Mouse (Mus musculus): ENCODE data around the gene Nxn. TPM values are rescaled to one million over a fixed set of nuclear protein-coding genes. Genes with fewer than 3 reads are reported as not detected.

Gene Nxn
- polyA plus RNA-seq, 1 experiment from 2014 or later = 107 TPM

DNA sequence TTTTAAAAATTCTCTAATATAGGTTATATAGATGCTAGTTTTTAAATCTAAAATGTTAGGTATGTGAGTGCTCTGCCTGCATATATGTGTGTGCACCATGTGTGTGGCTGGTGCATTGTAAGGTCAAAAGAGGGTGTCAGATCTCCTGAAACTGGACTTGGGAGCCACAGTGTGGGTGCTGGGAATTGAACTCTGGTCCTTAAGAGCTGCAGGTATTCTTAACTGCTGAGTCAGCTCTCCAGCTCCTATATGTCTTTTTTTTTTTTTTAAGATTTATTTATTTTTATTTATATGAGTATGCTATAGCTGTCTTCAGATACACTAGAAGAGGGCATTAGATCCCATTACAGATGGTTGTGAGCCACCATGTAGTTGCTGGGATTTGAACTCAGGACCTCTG, 152.5 kb downstream of the Nxn start:
- TF ChIP-seq CTCF (IDR thresholded peaks at IDR 0.05) = no peak
- ATAC-seq = no peak
- ChIA-PET CTCF (no interaction called here), POLR2A (interaction anchor here (0.6 kb wide), 1 partner anchor 246 kb away, joined by 3 read pairs; no protein-coding TSS in a partner anchor)
- no peaks in the 10 kb centered on the region for H3K27me3 ChIP-seq
- DNase-seq (ENCODE audit: low read depth, low spot score) = no peak
- in situ Hi-C loops (cut with MboI; ENCODE audit: low pct_unique_long_range_greater_than_20kb) = no loop called here

DNA sequence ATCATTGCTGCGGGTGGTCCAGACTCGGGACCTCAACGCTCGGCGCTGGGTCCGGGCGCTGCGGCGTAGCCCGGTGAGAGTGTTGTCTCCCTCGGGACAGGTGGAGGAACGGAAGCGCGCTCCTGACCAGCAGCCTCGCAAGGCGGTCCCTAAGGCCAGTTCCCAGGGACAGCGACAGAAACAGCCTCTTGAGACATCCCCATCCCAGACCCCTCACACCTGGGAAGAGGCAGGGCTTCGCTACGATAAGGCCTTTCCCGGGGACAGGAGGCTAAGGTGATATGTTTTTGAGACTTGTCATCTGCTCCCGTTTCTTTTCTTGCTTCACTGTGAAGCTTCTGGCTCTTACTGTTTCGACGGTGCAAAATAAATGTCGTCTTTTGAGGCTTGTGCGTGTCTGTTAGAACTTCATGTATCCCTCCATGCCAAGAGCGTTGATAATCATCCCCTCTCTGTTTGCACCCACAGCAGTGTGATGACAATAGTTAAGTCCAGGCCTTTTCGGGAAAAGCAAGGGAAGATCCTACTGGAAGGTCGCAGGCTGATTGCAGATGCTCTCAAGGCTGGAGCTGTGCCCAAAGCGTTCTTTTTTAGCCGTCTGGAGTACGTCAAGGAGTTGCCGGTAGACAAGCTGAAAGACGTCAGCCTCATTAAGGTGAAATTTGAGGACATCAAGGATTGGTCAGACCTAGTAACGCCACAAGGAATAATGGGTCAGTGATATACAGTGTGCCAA, 155.0 kb downstream of the Nxn start:
- DNase-seq (ENCODE audit: low read depth, low spot score) = no peak
- CTCF ChIA-PET = interaction anchor here (1.5 to 4.3 kb wide), 2 partner anchors 9 to 155 kb away, joined by 5 to 12 read pairs; partner anchors contain the start of gene Nxn
- ATAC-seq = peak; percentile 26
- POLR2A ChIA-PET = interaction anchor here (0.6 to 1.0 kb wide), 2 partner anchors 127 to 154 kb away, joined by 4 read pairs; partner anchors contain the start of gene Nxn
- in situ Hi-C loops (cut with MboI; ENCODE audit: low pct_unique_long_range_greater_than_20kb) = no loop called here
- TF ChIP-seq CTCF (IDR thresholded peaks at IDR 0.05) = no peak
- no peaks in the 10 kb centered on the region for H3K27me3 ChIP-seq

DNA sequence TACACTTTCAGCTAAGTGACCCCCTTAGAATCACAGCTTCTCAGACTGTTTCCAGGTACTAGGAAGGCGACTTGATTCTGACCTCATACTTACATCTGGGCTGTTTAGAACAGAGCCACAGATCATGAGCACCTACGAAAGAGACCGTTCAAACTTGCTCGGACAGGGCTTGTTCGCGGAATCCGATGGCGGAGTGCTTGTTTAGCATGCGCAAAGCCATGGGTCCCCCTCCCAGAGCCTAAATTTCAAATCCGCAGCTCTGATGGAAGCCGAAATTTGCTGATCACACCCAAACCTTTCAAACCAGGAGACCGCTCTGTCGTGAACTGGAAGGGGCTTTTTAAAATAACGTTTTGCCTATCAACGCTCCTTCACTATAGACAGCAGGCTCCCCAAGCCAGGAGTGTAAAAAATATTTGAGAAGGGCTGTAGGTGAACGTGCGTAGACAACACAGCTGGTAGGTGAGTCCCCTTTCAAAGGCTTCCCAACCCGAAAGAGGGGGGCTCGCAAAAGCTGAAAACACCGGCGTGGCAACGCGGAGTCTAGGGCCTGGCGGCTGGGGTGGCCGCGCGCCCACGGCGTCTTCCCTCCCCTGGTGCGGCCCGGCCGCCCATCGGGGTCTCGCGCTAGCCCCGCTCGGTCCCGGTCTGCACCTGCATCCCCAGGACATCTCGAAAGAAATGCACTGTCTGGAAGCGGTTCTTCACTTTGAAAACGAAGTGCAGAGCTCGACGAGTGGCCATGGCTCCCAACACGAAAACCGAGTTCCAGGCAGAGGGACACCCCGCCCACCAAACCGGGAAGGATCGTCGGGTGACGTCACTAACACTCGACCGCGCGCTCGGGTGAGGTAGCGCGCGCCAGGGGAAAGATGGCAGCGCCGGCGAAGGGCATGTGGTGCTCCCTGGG, 155.8 kb downstream of the Nxn start, which contains the start of the genes Mrm3 and Glod4:
Gene Mrm3, plus strand, starts transcription at position 815 of the 910 bp plus-strand sequence.
Gene Glod4, minus strand, starts transcription at position 825 of the 910 bp plus-strand sequence.
- H3K27me3 ChIP-seq = no peaks in the 10 kb centered on the region
- in situ Hi-C loops (cut with MboI; ENCODE audit: low pct_unique_long_range_greater_than_20kb) = no loop called here
- ATAC-seq (peak; percentile 57), DNase-seq (ENCODE audit: low read depth, low spot score) (no peak)
- ChIA-PET CTCF (interaction anchor here (4.3 kb wide), 1 partner anchor 156 kb away, joined by 12 read pairs; the partner anchor contains the start of gene Nxn), POLR2A (interaction anchor here (1.0 kb wide), 1 partner anchor 155 kb away, joined by 4 read pairs; the partner anchor contains the start of gene Nxn)
- TF ChIP-seq CTCF (IDR thresholded peaks at IDR 0.05) = no peak

DNA sequence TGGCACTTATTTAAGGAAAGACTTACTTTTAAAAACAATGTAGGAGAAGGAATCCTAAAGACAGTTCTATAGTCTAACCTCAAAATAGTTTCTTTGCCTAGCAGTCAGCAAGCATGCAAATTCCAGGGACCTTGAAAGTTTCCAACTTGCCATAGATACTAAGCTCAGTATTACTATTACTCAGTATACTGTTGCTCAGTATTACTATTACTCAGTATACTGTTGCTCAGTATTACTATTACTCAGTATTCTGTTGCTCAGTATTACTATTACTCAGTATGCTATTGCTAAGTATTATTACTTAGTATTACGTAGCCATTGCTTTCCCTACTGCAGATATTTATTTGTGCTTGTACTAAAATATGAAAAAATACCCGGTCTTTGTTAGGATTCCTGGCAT, 159.2 kb downstream of the Nxn start:
- TF ChIP-seq CTCF (IDR thresholded peaks at IDR 0.05) = no peak
- in situ Hi-C loops (cut with MboI; ENCODE audit: low pct_unique_long_range_greater_than_20kb) = no loop called here
- ChIA-PET CTCF (interaction anchor here (1.5 to 2.0 kb wide), 2 partner anchors 14 to 22 kb away, joined by 4 to 8 read pairs; partner anchors contain the start of genes Dbil5 and Gemin4), POLR2A (interaction anchor here (0.7 to 0.9 kb wide), 2 partner anchors 22 to 98 kb away, joined by 3 read pairs; partner anchors contain the start of genes Dbil5 and Gemin4)
- DNase-seq (ENCODE audit: low read depth, low spot score) (no peak), ATAC-seq (no peak)
- no peaks in the 10 kb centered on the region for H3K27me3 ChIP-seq

DNA sequence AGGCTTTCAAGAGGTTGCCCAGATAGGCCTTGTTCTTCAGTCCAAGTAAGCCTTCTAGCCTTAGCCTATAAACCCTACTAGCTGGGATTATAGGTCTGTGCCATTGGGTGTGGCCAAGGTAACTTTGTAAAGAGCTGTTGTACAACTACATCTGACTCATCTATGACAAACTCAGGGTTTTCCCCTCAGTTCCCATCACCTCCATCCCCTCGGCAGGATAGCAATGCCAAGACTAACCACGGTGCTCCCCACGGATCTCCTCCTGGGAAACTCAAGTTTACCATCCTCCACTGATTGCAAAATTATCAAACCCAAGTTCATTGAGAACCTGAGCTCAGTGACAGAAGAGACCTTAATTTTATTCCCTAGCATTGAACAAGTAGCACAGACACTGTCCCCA, 162.8 kb downstream of the Nxn start:
- H3K27me3 ChIP-seq = no peaks in the 10 kb centered on the region
- no peak for ATAC-seq
- TF ChIP-seq CTCF (IDR thresholded peaks at IDR 0.05) = no peak
- ChIA-PET CTCF (no interaction called here), POLR2A (interaction anchor here (0.6 kb wide), 1 partner anchor 207 kb away, joined by 3 read pairs; no protein-coding TSS in a partner anchor)
- no peak for DNase-seq (ENCODE audit: low read depth, low spot score)
- in situ Hi-C loops (cut with MboI; ENCODE audit: low pct_unique_long_range_greater_than_20kb) = no loop called here

DNA sequence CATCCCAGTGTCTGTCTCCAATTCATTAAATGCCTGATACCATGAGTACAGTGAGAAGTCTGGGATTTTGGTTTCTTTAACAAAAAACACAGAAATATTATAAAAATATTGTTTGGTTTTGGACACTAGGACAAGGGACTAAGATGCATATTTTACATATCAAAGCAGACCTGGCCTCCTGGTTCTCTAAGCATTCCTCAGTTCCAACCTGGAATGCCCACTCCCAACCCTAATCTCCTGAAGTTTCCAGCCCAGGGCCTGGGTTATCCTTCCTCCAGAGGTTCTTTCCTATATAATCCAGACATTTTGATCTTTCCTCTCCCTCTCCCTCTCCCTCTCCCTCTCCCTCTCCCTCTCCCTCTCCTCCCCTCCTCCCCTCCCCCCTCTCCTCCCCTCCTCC, 173.9 kb downstream of the Nxn start:
- DNase-seq (ENCODE audit: low read depth, low spot score) = no peak
- no peaks in the 10 kb centered on the region for H3K27me3 ChIP-seq
- in situ Hi-C loops (cut with MboI; ENCODE audit: low pct_unique_long_range_greater_than_20kb) = no loop called here
- no peak for ATAC-seq
- CTCF ChIA-PET = no interaction called here
- POLR2A ChIA-PET = no interaction called here
- no peak for TF ChIP-seq CTCF (IDR thresholded peaks at IDR 0.05)

DNA sequence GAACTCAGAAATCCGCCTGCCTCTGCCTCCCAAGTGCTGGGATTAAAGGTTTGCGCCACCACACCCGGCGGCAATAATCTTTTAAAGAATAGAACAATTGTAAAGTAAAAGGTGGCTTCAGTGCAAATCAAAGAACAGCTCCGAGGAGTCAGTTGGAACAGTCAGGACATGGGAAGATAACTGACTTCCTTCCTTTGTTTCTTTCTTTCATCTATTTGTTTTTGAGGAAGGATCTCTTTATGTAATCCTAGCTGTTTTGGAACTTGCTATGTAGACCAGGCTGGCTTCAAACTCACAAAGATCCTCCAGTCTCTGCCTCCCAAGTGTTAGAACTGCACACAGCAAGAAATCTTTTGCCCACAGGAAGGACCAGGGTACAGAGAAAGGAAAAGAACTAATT, 174.3 kb downstream of the Nxn start:
- in situ Hi-C loops (cut with MboI; ENCODE audit: low pct_unique_long_range_greater_than_20kb) = no loop called here
- H3K27me3 ChIP-seq = no peaks in the 10 kb centered on the region
- CTCF ChIA-PET = no interaction called here
- ATAC-seq (no peak), DNase-seq (ENCODE audit: low read depth, low spot score) (no peak)
- no peak for TF ChIP-seq CTCF (IDR thresholded peaks at IDR 0.05)
- POLR2A ChIA-PET = no interaction called here

DNA sequence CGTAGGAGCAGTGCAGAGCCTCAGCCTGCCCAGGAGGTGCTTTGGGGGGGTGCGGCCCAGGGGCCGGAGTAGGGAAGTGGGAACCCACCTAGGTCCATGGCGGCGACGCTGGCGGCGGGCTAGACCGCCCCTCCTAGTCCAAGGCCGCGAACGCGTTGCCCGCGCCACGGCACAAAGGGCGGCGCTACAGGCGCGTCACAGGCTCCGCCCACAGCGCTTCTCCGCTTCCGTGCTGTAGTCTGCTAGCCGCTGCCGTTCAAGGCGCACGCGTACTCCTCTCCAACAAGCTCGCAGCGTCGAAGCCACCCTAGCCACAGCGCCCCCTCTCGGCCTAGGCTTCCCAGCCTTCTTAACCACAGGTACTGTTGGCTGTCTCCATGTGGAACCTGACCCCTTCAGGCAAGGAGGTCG, 181.5 kb downstream of the Nxn start, which contains the start of the genes Dbil5 and Gemin4:
Gene Dbil5, plus strand, starts transcription at position 219 of the 411 bp plus-strand sequence.
Gene Gemin4, minus strand, starts transcription at position 275 of the 411 bp plus-strand sequence.
- ChIA-PET CTCF (interaction anchor here (0.6 to 2.4 kb wide), 7 partner anchors 13 to 243 kb away, joined by 3 to 8 read pairs (median 3); no protein-coding TSS in a partner anchor), POLR2A (interaction anchor here (1.0 to 1.6 kb wide), 2 partner anchors 21 to 23 kb away, joined by 3 to 5 read pairs; no protein-coding TSS in a partner anchor)
- TF ChIP-seq CTCF (IDR thresholded peaks at IDR 0.05) = peak; percentile 98
- in situ Hi-C loops (cut with MboI; ENCODE audit: low pct_unique_long_range_greater_than_20kb) = no loop called here
- DNase-seq (ENCODE audit: low read depth, low spot score) = peak; percentile 79
- H3K27me3 ChIP-seq = no peaks in the 10 kb centered on the region
- peak; percentile 93 for ATAC-seq

DNA sequence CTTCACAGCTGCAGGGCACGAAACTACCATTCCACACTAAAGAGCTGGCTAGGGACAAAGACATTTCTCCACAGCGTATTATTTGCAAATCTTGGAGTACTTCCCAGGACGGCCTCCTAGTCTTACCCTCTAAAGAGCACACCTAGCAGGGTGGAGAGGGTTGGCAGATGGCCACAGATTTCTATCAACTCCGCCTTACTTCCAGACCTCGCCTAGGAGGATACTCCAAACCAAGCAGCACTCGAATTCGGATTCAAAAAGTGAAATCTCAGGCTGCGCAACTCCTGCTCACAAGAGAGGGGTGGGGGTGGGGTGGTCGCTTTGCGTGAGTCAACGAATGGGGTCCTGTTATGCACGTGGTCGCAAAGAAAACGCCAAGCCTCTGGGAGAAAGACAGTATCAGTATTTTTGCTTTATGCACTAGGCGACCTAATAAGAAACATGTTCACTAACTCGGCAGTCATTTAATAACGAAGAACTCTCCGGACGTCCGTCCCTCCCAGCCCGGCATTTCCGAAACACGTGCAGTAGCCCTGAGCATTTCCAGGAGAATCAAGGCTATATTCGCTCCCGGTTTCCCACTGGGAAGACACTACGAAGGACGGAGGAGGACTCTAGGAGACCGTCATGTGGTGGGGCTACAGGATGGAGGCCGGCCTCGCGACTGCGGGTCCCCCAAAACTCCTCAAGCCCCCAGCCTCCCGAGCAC, 182.1 kb downstream of the Nxn start:
- in situ Hi-C loops (cut with MboI; ENCODE audit: low pct_unique_long_range_greater_than_20kb) = no loop called here
- TF ChIP-seq CTCF (IDR thresholded peaks at IDR 0.05) = no peak
- no peak for DNase-seq (ENCODE audit: low read depth, low spot score)
- peak; percentile 12 for ATAC-seq
- ChIA-PET CTCF (interaction anchor here (1.0 to 2.4 kb wide), 4 partner anchors 14 to 190 kb away, joined by 3 to 8 read pairs (median 6); no protein-coding TSS in a partner anchor), POLR2A (interaction anchor here (0.7 kb wide), 1 partner anchor 218 kb away, joined by 5 read pairs; no protein-coding TSS in a partner anchor)
- no peaks in the 10 kb centered on the region for H3K27me3 ChIP-seq
